Mouse (Mus musculus) left cerebral cortex, postnatal 10 days (tissue): ENCODE measurements around the gene Akap13. TPM values are rescaled to one million over a fixed set of nuclear protein-coding genes. Genes with fewer than 3 reads are reported as not detected.

ENCODE experiments used
- DNase-seq, 2 experiments: peaks; one replicate each; pipeline ENCODE4 v3.0.0; 2021 to 2022; ENCODE audit warnings: low spot score in 2 of 2, mixed read lengths in 1 of 2; ENCODE audit errors: extremely low spot score in 1 of 2
- intact Hi-C: fragments of 180-260 bp; cut with DNase I; formaldehyde crosslinking; loops from one replicate; pipeline ENCODE4 v1.15.1; 2025
- total RNA-seq, 2 experiments: library from RNA; stranded (reverse); gene quantifications; 2 replicates each; pipeline ENCODE4 v1.2.3; 2021

The Akap13 gene
- total RNA-seq, 2 experiments from 2014 or later: 23.3 to 25.8 TPM

- no peak for DNase-seq
- intact Hi-C loops: loop anchor here (10.0 kb wide), 1 partner anchor 415 kb away; no protein-coding TSS in a partner anchor
These were observed 94.5 kb downstream of the Akap13 start for GRCm38 (mm10) chr7:75549856-75550255.

GRCm38 (mm10) chr7:75550791-75551336, 95.5 kb downstream of the Akap13 start:
- intact Hi-C loops: loop anchor here (10.0 kb wide), 1 partner anchor 416 kb away; no protein-coding TSS in a partner anchor
- no peak for DNase-seq

- intact Hi-C loops: loop anchor here (10.0 kb wide), 1 partner anchor 418 kb away; no protein-coding TSS in a partner anchor
These were observed 97.8 kb downstream of the Akap13 start for GRCm38 (mm10) chr7:75553002-75553666.

DNA sequence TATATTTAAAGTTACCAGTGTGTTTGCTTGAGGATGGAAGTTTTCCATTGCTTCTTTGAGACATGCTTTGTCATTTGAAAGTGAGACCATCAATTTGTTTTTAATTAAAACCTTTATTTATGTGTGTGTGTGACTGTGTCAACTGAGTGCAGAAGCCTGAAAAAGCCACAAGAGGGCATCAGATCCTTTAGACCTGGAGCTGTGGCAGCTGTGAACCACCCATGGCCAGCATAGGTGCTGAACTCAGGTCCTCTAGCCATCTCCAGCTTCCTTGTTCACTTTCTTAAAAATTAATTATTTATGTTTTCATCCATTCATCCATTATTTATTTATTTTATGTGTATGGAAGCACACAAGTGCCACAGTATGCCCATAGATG, 98.3 kb downstream of the Akap13 start:
- intact Hi-C loops: loop anchor here (10.0 kb wide), 1 partner anchor 419 kb away; no protein-coding TSS in a partner anchor
- no peak for DNase-seq

More at GRCm38 (mm10) chr7:75553002-75553666, 97.8 kb downstream of the Akap13 start:
- DNase-seq: no peak

- intact Hi-C loops: loop anchor here (10.0 kb wide), 1 partner anchor 419 kb away; no protein-coding TSS in a partner anchor
- no peak for DNase-seq
These were observed 98.7 kb downstream of the Akap13 start for GRCm38 (mm10) chr7:75554065-75554464.

GRCm38 (mm10) chr7:75555940-75556339, 100.6 kb downstream of the Akap13 start:
- intact Hi-C loops: loop anchor here (5.0 to 10.0 kb wide), 3 partner anchors 99 to 421 kb away; partner anchors contain the start of gene Akap13

GRCm38 (mm10) chr7:75558225-75558624, 102.9 kb downstream of the Akap13 start:
- intact Hi-C loops: loop anchor here (5.0 to 10.0 kb wide), 3 partner anchors 101 to 423 kb away; partner anchors contain the start of gene Akap13
- DNase-seq: no peak

More at GRCm38 (mm10) chr7:75555940-75556339, 100.6 kb downstream of the Akap13 start:
- no peak for DNase-seq

- intact Hi-C loops: loop anchor here (5.0 to 10.0 kb wide), 3 partner anchors 102 to 424 kb away; partner anchors contain the start of gene Akap13
These were observed 103.8 kb downstream of the Akap13 start for GRCm38 (mm10) chr7:75559119-75559518.

DNA sequence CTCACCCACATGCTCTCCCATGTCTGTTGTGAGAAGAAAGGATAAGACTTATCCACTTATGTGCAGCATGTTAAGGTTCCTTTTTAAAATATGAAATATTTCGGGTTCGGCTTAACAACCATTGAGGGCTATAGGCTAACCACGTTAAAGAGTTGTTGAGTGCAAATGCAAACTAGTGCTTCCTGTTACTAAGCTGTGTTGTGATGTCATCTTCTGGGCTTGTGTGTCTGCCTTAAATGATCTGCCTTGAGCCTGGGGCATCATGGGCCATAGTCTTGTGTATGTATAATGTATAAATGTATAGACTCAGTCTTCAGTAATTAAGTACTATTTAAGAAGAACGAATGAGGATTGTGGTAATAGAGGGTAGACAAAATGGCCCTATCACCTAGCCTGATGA, 104.6 kb downstream of the Akap13 start:
- DNase-seq: no peak
- intact Hi-C loops: loop anchor here (5.0 to 10.0 kb wide), 3 partner anchors 103 to 425 kb away; partner anchors contain the start of gene Akap13

More at GRCm38 (mm10) chr7:75559119-75559518, 103.8 kb downstream of the Akap13 start:
- DNase-seq: no peak

DNA sequence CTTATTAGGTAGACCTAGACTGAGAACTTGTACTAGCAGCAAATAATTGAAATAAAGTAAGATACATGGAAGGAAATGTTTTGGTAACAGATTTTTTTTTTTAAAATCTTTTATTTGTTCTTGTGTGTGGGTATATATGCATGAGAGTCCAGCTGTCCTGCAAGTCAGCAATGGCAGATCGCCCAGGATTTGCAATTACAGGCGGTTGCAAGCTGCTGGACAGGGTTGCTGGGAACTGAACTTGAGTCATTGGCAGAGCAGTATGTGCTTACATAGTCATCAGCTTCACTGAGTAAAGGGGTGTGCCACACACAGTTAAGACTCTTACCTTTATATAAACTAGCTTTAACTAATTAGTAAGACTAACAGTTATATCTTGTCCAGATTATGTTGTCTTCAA, 105.2 kb downstream of the Akap13 start:
- intact Hi-C loops: no loop called here

GRCm38 (mm10) chr7:75561134-75561533, 105.8 kb downstream of the Akap13 start:
- intact Hi-C loops: no loop called here
- no peak for DNase-seq

More for the DNA sequence above, 105.2 kb downstream of the Akap13 start:
- DNase-seq: no peak

DNA sequence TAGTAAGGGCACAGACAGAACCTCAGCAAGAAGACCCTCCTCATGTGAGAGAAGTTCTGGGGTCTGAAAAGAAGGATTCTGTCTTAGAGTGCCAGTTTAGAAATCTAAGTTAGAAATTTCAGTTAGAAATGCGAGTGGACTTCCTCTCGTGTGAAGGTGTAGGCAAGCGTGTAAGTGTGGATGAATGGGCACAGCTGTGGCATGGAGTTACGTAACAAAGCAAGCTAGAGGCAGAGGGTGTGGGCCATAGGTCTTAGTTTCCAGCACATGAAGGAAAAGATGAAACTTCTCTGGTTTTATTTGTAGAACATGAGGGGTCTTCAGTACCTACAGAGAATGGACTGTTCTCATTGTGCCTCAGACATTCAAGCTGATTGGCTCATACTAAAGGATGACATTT, 112.9 kb downstream of the Akap13 start:
- intact Hi-C loops: loop anchor here (5.0 kb wide), 1 partner anchor 314 kb away; no protein-coding TSS in a partner anchor
- DNase-seq: no peak

GRCm38 (mm10) chr7:75568883-75569282, 113.5 kb downstream of the Akap13 start:
- intact Hi-C loops: loop anchor here (5.0 kb wide), 1 partner anchor 313 kb away; no protein-coding TSS in a partner anchor
- no peak for DNase-seq

- DNase-seq: no peak
- intact Hi-C loops: no loop called here
These were observed 114.9 kb downstream of the Akap13 start for GRCm38 (mm10) chr7:75570218-75570617.

GRCm38 (mm10) chr7:75571078-75571477, 115.7 kb downstream of the Akap13 start:
- intact Hi-C loops: no loop called here
- DNase-seq: no peak

- intact Hi-C loops: no loop called here
- no peak for DNase-seq
These were observed 116.8 kb downstream of the Akap13 start for GRCm38 (mm10) chr7:75572127-75572526.

GRCm38 (mm10) chr7:75575120-75575649, 119.9 kb downstream of the Akap13 start:
- DNase-seq: no peak
- intact Hi-C loops: no loop called here

- DNase-seq: no peak
- intact Hi-C loops: no loop called here
These were observed 120.7 kb downstream of the Akap13 start for GRCm38 (mm10) chr7:75575800-75576585.

GRCm38 (mm10) chr7:75576851-75577250, 121.5 kb downstream of the Akap13 start:
- intact Hi-C loops: no loop called here
- no peak for DNase-seq
